Mouse (Mus musculus): ENCODE data around the gene Mex3a. TPM values are rescaled to one million over a fixed set of nuclear protein-coding genes. Genes with fewer than 3 reads are reported as not detected.

Gene Mex3a
- polyA plus RNA-seq, 1 experiment from 2014 or later = 37.4 TPM

DNA sequence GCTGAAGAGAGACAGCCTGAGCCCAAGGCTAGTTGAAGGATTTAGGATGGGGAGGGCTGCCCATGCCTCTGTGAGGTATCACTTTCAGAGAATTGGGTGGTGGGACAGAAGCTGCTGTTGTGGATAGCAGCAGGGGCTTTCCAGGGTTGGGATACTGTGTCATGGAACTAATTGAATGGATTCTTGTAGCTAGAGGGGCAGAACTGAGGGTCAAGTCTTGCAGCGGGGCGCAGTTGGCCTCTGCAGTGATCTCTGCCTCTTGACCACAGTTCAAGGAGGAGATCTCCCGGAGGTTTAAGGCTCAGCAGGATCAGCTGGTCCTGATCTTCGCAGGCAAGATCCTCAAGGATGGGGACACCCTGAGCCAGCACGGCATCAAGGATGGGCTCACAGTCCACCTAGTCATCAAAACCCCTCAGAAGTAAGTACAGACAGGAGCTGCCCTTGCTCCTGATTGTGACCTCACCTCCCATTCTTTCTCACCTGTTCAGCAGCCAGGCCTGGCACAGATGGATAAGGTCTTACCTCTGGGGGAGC, 22.9 kb downstream of the Mex3a start:
- peak overlapping the region; percentile 94 for H3K4me3 ChIP-seq
- peaks cover 52% of the 10 kb centered on the region for H3K36me3 ChIP-seq (replicated peaks)
- H3K27ac ChIP-seq (replicated peaks) = no peak overlapping the region; the same call in 1 of the 2 replicates
- no peaks in the 10 kb centered on the region for H3K27me3 ChIP-seq (replicated peaks; ENCODE audit: low read depth, poor library complexity, severe bottlenecking)
- DNase-seq (ENCODE audit: low spot score) = no peak
- H3K9me3 ChIP-seq = no peaks in the 10 kb centered on the region
- 77% methylated on average over 5 of the region's 5 CpGs for WGBS
- H3K4me1 ChIP-seq = peaks cover 42% of the 10 kb centered on the region

DNA sequence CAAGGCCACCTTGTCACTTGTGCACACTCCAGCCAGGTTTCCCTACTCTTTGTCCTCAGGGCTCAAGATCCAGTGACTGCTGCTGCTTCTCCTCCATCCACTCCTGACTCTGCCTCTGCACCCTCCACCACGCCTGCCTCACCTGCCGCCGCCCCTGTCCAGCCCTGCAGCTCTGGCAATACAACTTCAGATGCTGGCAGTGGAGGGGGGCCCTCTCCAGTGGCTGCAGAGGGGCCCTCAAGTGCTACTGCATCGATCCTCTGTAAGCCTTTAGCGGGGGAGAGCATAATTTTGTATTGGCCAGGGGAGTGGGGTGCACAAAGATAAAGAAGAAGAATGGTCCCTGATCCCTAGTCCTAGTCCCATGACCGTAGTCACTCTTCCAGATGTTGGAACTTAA, 23.5 kb downstream of the Mex3a start:
- peak overlapping the region; percentile 94; the same call in 1 of the 2 replicates for H3K4me3 ChIP-seq
- no peaks in the 10 kb centered on the region for H3K9me3 ChIP-seq
- 96% methylated on average over 6 of the region's 6 CpGs for WGBS
- no peak overlapping the region for H3K27ac ChIP-seq (replicated peaks)
- H3K36me3 ChIP-seq (replicated peaks) = peaks cover 58% of the 10 kb centered on the region
- DNase-seq (ENCODE audit: low spot score) = no peak
- peaks cover 42% of the 10 kb centered on the region for H3K4me1 ChIP-seq
- no peaks in the 10 kb centered on the region for H3K27me3 ChIP-seq (replicated peaks; ENCODE audit: low read depth, poor library complexity, severe bottlenecking)

DNA sequence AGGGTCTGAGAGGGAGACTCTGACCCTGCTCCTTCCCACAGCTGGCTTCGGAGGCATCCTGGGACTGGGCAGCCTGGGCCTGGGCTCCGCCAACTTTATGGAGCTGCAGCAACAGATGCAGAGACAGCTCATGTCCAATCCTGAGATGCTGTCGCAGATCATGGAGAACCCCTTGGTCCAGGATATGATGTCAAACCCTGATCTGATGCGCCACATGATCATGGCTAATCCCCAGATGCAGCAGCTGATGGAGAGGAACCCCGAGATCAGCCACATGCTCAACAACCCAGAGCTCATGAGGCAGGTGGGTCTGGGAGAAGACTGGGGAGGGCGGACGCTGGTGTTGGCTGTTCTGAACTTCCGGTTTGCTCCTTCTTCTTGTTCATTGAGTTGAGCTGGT, 24.4 kb downstream of the Mex3a start:
- no peak overlapping the region for H3K27ac ChIP-seq (replicated peaks)
- 92% methylated on average over 8 of the region's 8 CpGs for WGBS
- no peak for DNase-seq (ENCODE audit: low spot score)
- H3K4me3 ChIP-seq = no peak overlapping the region
- H3K4me1 ChIP-seq = peaks cover 36% of the 10 kb centered on the region
- no peaks in the 10 kb centered on the region for H3K27me3 ChIP-seq (replicated peaks; ENCODE audit: low read depth, poor library complexity, severe bottlenecking)
- H3K9me3 ChIP-seq = no peaks in the 10 kb centered on the region
- H3K36me3 ChIP-seq (replicated peaks) = peaks cover 67% of the 10 kb centered on the region

DNA sequence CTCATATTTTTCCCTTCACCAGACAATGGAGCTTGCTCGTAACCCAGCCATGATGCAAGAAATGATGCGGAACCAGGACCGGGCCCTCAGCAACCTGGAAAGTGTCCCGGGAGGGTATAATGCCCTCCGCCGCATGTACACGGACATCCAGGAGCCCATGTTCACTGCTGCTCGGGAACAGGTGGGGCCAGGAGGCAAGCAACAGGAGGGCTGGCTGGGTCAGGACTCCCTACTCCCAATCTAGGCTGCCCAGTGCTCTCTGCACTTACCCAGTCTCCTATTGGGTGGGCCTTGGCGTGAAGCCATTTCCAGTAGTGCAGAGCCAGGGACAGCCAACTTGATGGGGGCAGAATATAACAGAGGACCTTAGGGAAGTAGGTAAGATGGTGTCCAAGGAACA, 27.4 kb downstream of the Mex3a start:
- no peaks in the 10 kb centered on the region for H3K27me3 ChIP-seq (replicated peaks; ENCODE audit: low read depth, poor library complexity, severe bottlenecking)
- no peak for DNase-seq (ENCODE audit: low spot score)

DNA sequence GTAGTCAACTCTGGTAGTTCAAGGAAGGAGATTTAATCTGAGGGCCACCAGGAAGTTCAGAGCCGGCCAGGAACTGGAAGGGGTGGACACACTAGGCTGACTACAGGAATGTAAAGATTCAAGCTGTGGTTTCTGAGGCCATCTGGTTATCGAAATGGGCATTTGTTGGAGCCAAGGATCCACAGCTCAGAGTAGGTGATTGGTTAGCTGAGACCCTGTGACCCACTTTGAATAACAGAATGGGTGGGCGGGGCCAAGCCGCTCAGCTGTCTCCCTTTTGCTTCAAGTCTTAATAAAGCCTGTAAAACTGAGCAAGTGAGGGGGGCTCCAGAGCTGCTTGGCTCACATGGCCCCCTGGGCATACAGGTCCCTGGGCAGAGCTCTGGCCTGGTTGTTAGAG, 29.8 kb downstream of the Mex3a start:
- Histone ChIP-seq H3K9me3 (no peaks in the 10 kb centered on the region), H3K27me3 (replicated peaks; ENCODE audit: low read depth, poor library complexity, severe bottlenecking) (no peaks in the 10 kb centered on the region), H3K27ac (replicated peaks) (no peak overlapping the region), H3K36me3 (replicated peaks) (peaks cover 100% of the 10 kb centered on the region), H3K4me1 (no peaks in the 10 kb centered on the region), H3K4me3 (no peak overlapping the region)
- WGBS = 69% methylated on average over 4 of the region's 4 CpGs
- DNase-seq (ENCODE audit: low spot score) = no peak

More for the DNA sequence above, 27.4 kb downstream of the Mex3a start:
- Histone ChIP-seq H3K27ac (replicated peaks) (no peak overlapping the region), H3K9me3 (no peaks in the 10 kb centered on the region), H3K4me3 (no peak overlapping the region), H3K36me3 (replicated peaks) (peaks cover 97% of the 10 kb centered on the region), H3K4me1 (peaks cover 18% of the 10 kb centered on the region)
- WGBS = 94% methylated on average over 9 of the region's 9 CpGs

DNA sequence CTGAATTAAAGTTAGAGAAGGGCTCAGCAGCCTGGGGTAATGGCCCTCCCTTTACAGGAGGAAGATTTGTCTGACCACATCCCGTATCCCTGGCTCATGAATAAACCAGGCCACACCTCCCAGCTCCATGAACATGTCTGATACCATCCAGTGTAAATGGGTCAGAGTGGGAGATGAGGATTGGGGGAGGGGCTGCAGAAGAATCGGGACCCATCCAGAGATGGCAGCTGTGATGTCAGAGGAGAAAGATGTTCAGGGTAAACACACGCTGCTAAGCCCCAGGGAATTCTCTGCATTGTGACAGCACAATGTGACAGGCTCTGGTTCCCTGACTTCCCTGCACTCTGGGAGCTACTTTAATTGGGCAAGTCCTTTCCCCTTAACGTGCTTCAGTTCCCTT, 31.2 kb downstream of the Mex3a start:
- peaks cover 100% of the 10 kb centered on the region for H3K36me3 ChIP-seq (replicated peaks)
- no peak overlapping the region for H3K27ac ChIP-seq (replicated peaks)
- H3K4me3 ChIP-seq = no peak overlapping the region
- no peaks in the 10 kb centered on the region for H3K27me3 ChIP-seq (replicated peaks; ENCODE audit: low read depth, poor library complexity, severe bottlenecking)
- H3K4me1 ChIP-seq = no peaks in the 10 kb centered on the region
- DNase-seq (ENCODE audit: low spot score) = no peak
- no peaks in the 10 kb centered on the region for H3K9me3 ChIP-seq
- 77% methylated on average over 4 of the region's 4 CpGs for WGBS

DNA sequence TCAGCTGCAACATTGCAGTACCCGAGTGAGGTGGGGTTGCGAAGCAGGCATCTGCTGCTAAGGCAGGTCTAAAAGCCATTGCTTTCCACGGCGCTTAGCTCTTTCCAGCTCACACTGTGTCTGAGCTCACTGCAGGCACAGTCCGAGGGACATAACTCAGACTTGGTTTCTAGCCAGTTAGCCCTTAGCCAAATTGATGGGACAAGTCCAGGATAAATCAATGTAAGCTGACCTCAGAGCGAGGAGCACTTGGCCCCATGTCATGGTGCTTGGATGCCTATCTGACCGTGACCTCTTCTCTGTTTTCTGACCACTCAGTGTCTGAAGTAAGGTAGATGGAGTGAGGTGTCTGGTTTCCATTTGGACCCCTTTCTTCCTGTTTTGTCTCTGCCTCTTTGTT, 31.8 kb downstream of the Mex3a start:
- H3K36me3 ChIP-seq (replicated peaks) = peaks cover 100% of the 10 kb centered on the region

DNA sequence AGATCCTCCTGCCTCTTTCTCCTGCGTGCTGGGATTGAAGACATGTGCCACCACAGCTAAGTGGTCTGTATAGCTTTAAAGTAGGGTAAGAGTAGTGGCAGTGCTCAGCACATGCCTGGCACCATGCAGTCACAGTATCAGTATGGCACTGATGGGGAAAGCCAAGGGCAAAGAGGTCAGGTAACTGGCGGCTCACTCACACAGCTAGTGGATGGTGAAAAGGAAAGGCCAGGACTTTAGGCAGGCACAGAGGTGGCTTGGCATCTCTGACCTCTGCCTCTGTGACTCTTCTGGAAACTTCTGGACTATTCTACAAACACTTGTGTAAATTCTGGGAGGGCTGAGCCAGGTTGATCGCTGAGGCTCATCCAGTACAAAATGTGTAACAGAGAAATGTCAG, 33.9 kb downstream of the Mex3a start:
- no peaks in the 10 kb centered on the region for H3K27me3 ChIP-seq (replicated peaks; ENCODE audit: low read depth, poor library complexity, severe bottlenecking)
- no peak overlapping the region for H3K4me3 ChIP-seq
- H3K9me3 ChIP-seq = no peaks in the 10 kb centered on the region
- H3K36me3 ChIP-seq (replicated peaks) = peaks cover 98% of the 10 kb centered on the region
- DNase-seq (ENCODE audit: low spot score) = no peak
- no peaks in the 10 kb centered on the region for H3K4me1 ChIP-seq
- no peak overlapping the region for H3K27ac ChIP-seq (replicated peaks)
- 88% methylated on average over 3 of the region's 3 CpGs for WGBS

More for the DNA sequence above, 31.8 kb downstream of the Mex3a start:
- DNase-seq (ENCODE audit: low spot score) = no peak
- Histone ChIP-seq H3K4me3 (no peak overlapping the region), H3K9me3 (no peaks in the 10 kb centered on the region), H3K27ac (replicated peaks) (no peak overlapping the region), H3K27me3 (replicated peaks; ENCODE audit: low read depth, poor library complexity, severe bottlenecking) (no peaks in the 10 kb centered on the region), H3K4me1 (no peaks in the 10 kb centered on the region)
- 90% methylated on average over 7 of the region's 7 CpGs for WGBS

DNA sequence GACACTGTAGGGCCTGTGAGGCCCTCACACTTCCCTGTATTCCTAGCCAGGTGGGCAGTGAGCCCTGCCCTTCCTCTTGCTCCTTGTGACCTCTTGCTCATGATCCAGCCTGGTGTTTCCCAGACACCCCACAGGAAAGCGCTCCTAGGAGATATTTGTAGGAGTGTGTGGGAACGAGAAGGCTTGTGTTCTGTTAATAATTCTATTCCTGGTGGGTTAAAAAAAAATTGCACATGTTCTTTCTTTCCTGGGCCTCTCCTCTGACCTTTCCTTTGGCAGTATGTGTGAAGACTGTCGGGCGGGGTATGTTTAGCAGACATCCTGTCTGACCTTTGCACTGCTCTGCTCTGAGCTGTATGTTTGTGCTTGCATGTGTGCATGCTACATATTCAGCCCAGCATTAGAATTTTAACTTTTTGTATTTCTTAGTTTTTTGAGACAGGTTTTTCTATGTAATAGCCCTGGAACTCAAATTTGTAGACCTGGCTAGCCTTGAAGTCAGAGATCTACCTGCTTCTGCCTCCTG, 34.4 kb downstream of the Mex3a start:
- Histone ChIP-seq H3K9me3 (no peaks in the 10 kb centered on the region), H3K4me1 (no peaks in the 10 kb centered on the region), H3K27me3 (replicated peaks; ENCODE audit: low read depth, poor library complexity, severe bottlenecking) (no peaks in the 10 kb centered on the region), H3K36me3 (replicated peaks) (peaks cover 94% of the 10 kb centered on the region), H3K4me3 (no peak overlapping the region), H3K27ac (replicated peaks) (no peak overlapping the region)
- DNase-seq (ENCODE audit: low spot score) = no peak
- WGBS = 92% methylated on average over 4 of the region's 4 CpGs

DNA sequence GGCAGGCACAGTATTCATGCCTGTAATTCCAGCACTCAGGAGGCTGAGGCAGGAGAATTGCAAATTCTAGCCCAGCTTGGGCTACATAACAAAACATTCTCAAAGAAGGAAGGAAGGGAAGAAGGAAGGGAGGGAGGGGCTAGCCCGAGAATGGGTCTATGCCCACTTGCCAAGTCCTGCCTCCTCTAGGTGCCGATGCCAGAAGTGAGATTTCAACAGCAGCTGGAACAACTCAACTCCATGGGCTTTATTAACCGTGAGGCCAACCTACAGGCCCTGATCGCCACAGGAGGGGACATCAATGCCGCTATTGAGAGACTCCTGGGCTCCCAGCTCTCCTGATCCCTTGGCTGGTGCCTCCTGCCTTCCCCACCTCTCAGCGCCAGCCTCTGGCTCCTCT, 35.7 kb downstream of the Mex3a start:
- no peak overlapping the region for H3K27ac ChIP-seq (replicated peaks)
- no peaks in the 10 kb centered on the region for H3K4me1 ChIP-seq
- H3K27me3 ChIP-seq (replicated peaks; ENCODE audit: low read depth, poor library complexity, severe bottlenecking) = no peaks in the 10 kb centered on the region
- no peaks in the 10 kb centered on the region for H3K9me3 ChIP-seq
- no peak overlapping the region for H3K4me3 ChIP-seq
- 96% methylated on average over 6 of the region's 6 CpGs for WGBS
- no peak for DNase-seq (ENCODE audit: low spot score)
- peaks cover 81% of the 10 kb centered on the region for H3K36me3 ChIP-seq (replicated peaks)

DNA sequence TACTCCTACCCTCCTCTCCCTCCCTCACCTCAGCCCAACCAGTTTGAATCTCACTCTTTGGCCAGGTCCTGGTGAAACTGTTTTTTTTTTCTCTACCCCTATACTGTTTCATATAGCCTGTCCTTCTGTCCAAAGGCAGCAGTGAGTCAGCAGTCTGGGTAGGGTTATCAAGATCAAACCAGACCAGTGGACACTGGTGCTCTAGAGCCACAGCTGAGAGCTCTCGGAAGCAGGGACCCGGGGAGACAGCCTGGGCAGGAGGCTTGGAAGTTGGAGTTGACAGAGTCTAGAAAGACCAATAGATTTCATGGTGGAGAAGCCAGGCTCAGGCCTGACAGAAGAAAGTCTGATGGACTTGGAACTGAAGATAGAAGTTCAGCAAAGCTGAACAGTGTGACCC, 36.4 kb downstream of the Mex3a start:
- no peak for DNase-seq (ENCODE audit: low spot score)
- Histone ChIP-seq H3K27me3 (replicated peaks; ENCODE audit: low read depth, poor library complexity, severe bottlenecking) (no peaks in the 10 kb centered on the region), H3K4me3 (no peak overlapping the region), H3K4me1 (no peaks in the 10 kb centered on the region), H3K27ac (replicated peaks) (no peak overlapping the region), H3K36me3 (replicated peaks) (peaks cover 73% of the 10 kb centered on the region), H3K9me3 (no peaks in the 10 kb centered on the region)
- WGBS = 93% methylated on average over 2 of the region's 2 CpGs

DNA sequence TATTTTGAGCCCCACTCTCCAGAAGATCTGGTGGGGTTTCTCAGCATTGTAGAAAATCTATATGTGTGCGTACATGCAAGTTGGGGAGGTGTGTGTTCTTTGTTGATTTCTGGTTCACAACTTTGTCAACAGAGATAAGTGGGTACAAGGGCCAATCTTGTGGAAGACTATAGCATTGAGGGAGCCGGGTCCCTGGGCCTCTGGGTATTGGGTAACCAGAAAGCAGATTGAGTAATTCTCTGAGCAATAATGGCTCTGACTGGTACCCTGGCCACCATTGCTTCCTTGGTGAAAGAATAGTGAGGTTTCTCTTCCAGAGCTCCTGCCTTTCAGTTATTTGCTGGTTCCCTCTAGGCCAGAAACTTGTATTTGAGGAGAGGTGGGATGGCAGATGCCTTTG, 36.9 kb downstream of the Mex3a start:
- Histone ChIP-seq H3K27me3 (replicated peaks; ENCODE audit: low read depth, poor library complexity, severe bottlenecking) (no peaks in the 10 kb centered on the region), H3K9me3 (no peaks in the 10 kb centered on the region), H3K4me3 (no peak overlapping the region), H3K36me3 (replicated peaks) (peaks cover 69% of the 10 kb centered on the region), H3K4me1 (no peaks in the 10 kb centered on the region), H3K27ac (replicated peaks) (no peak overlapping the region)
- DNase-seq (ENCODE audit: low spot score) = no peak
- WGBS = 95% methylated on average over 2 of the region's 2 CpGs

DNA sequence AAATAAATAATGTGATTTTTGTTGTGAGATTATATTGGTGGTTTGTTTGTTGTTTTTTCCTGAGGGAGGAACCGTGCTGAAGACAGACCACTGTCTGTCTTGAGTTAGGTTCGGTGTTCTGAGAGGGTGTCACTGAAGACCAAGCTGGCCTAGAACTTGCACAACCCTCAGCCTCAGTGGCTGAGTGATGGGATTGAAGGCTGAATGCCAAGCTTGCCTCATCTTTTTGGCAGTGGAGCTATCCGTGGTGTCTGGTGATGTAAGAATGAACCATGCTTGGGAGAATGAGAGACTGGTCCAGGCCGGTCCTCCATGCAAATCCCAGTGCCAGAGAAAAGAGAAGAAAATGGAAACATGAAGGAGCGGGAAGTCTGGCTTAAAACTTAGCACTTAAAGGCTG, 37.5 kb downstream of the Mex3a start:
- H3K27ac ChIP-seq (replicated peaks) = no peak overlapping the region
- DNase-seq (ENCODE audit: low spot score) = no peak
- H3K27me3 ChIP-seq (replicated peaks; ENCODE audit: low read depth, poor library complexity, severe bottlenecking) = no peaks in the 10 kb centered on the region
- H3K36me3 ChIP-seq (replicated peaks) = peaks cover 63% of the 10 kb centered on the region
- no peaks in the 10 kb centered on the region for H3K9me3 ChIP-seq
- H3K4me3 ChIP-seq = no peak overlapping the region
- H3K4me1 ChIP-seq = no peaks in the 10 kb centered on the region
- 91% methylated on average over 5 of the region's 5 CpGs for WGBS
